In the genomic region with DNA sequence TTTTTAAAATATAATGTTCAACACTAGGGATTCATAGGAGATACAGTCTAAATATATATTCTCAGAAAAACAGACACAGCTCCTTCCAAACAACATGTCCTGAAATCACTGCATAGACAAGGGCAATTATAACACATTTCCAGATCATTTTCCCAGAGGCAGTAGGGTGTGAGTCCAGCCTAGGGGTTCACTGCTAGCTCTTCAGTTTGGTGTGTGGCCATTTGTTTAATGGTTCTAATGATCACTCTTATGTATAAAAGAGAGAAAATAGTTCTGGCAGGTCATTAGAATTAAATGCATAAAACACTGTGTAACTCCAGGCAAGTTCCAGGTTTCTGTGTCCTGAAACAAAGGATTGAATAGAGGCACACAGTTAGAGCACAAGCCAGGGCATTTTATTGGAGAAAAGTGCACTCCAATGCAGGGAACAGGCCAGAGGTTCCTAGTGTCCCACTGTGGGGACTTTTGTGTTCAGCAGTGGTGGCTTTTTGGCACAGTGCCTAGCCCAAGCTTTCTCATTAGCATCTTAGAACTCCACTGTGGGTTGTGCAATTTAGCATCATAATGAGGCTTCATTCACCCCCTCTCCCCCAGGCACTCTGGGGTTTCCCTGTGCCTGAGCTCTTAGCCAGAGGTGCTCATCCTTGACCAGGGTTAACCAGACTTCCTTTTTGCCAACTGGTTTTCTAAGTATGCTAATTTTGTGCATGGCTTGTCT, we compare ENCODE assay signal across 11 mouse cellular contexts. TPM values are rescaled to one million over a fixed set of nuclear protein-coding genes. Genes with fewer than 3 reads are reported as not detected.
DNase-seq lines count a peak whose midpoint lies in the region; ATAC-seq lines count a peak whose summit lies in the region.
"Had no signal": no experiment of that assay in that cellular context is flagged by ENCODE, and none has a peak within 500 bp of the region (broad histone marks: within the 10 kb centered on the region; RNA-seq: fewer than 3 reads in every experiment).

No protein-coding gene starts in this region.

- H3K36me3 ChIP-seq in neural tube, embryonic 11.5 days (ENCODE audit: control insufficient read depth, insufficient read depth, low read length), result no peaks in the 10 kb centered on the region
- H3K36me3 ChIP-seq in forebrain, embryonic 14.5 days (ENCODE audit: control insufficient read depth, insufficient read depth, low read length), result no peaks in the 10 kb centered on the region
- H3K36me3 ChIP-seq in heart, embryonic 10.5 days, result no peaks in the 10 kb centered on the region

- DNase-seq in neural tube, embryonic 11.5 days (ENCODE audit: low spot score), result peak; percentile 38
- no peak for DNase-seq in neural tube, embryonic 10.5 days (ENCODE audit: extremely low spot score, low spot score)
- DNase-seq in forebrain, embryonic 14.5 days (ENCODE audit: low spot score), result peak; percentile 94
- peak; percentile 55 to 67 for DNase-seq in kidney, postnatal 4 days
- peak; percentile 83 for DNase-seq in retina, postnatal 1 day
- no peak for DNase-seq in natural killer cell, adult 2 months (ENCODE audit: low spot score in 2 of 2)
- no peak for DNase-seq in heart, embryonic 10.5 days (ENCODE audit: low spot score)
- no peak for DNase-seq in gastrocnemius, postnatal 4 days (ENCODE audit: low spot score in 2 of 2)

- H3K4me1 ChIP-seq in neural tube, embryonic 11.5 days (ENCODE audit: control insufficient read depth, insufficient read depth, low read length), result no peaks in the 10 kb centered on the region
- H3K4me1 ChIP-seq in forebrain, embryonic 14.5 days (ENCODE audit: control insufficient read depth, insufficient read depth, low read length), result no peaks in the 10 kb centered on the region
- H3K4me1 ChIP-seq in heart, embryonic 10.5 days, result no peaks in the 10 kb centered on the region

- ATAC-seq in neural tube, embryonic 11.5 days (ENCODE audit: insufficient read depth, low FRiP score, low TSS enrichment), result peak; percentile 80
- peak; percentile 96 for ATAC-seq in forebrain, embryonic 14.5 days

- H3K9ac ChIP-seq in neural tube, embryonic 11.5 days (ENCODE audit: low read length), result no peak overlapping the region
- no peak overlapping the region for H3K9ac ChIP-seq in forebrain, embryonic 14.5 days (ENCODE audit: low read length)

- no peak overlapping the region for H3K27ac ChIP-seq in neural tube, embryonic 11.5 days (ENCODE audit: low read depth, low read length)
- no peak overlapping the region for H3K27ac ChIP-seq in forebrain, embryonic 14.5 days (ENCODE audit: low read depth, low read length)
- H3K27ac ChIP-seq in heart, embryonic 10.5 days, result no peak overlapping the region

- H3K27me3 ChIP-seq in neural tube, embryonic 11.5 days (ENCODE audit: control insufficient read depth, insufficient read depth, low read length), result no peaks in the 10 kb centered on the region
- peaks cover 19% of the 10 kb centered on the region for H3K27me3 ChIP-seq in forebrain, embryonic 14.5 days (replicated peaks; ENCODE audit: control insufficient read depth, insufficient read depth, low read length)
- H3K27me3 ChIP-seq in heart, embryonic 10.5 days (ENCODE audit: insufficient read depth, poor library complexity, severe bottlenecking), result no peaks in the 10 kb centered on the region

- no peak overlapping the region for H3K4me2 ChIP-seq in neural tube, embryonic 11.5 days (ENCODE audit: low read depth)
- no peak overlapping the region for H3K4me2 ChIP-seq in forebrain, embryonic 14.5 days (ENCODE audit: low read length)

- no peaks in the 10 kb centered on the region for H3K9me3 ChIP-seq in neural tube, embryonic 11.5 days (ENCODE audit: control insufficient read depth, low read length)
- no peaks in the 10 kb centered on the region for H3K9me3 ChIP-seq in forebrain, embryonic 14.5 days (replicated peaks; ENCODE audit: control insufficient read depth, low read length)
- no peaks in the 10 kb centered on the region for H3K9me3 ChIP-seq in heart, embryonic 10.5 days

- H3K4me3 ChIP-seq in neural tube, embryonic 11.5 days (ENCODE audit: low read depth, low read length), result no peak overlapping the region
- no peak overlapping the region for H3K4me3 ChIP-seq in forebrain, embryonic 14.5 days (ENCODE audit: low read depth, low read length)
- no peak overlapping the region for H3K4me3 ChIP-seq in heart, embryonic 10.5 days
- H3K4me3 ChIP-seq: erythroblast, embryonic 14.5 days; myocyte had no signal

RNA-seq across cellular contexts. Expression of a gene that starts 10.8 kb away (rescaled TPM):
- polyA plus RNA-seq in neural tube, embryonic 11.5 days (2014; fragmentation: Nextera tagmentation; extraction: Ambion mirVana), result not detected in 2 replicates
- polyA plus RNA-seq in forebrain, embryonic 14.5 days (2014; fragmentation: Nextera tagmentation; extraction: Ambion mirVana), result not detected in 2 replicates
- polyA plus RNA-seq in heart, embryonic 10.5 days (2016; fragmentation: Nextera tagmentation; extraction: Ambion mirVana), result not detected in 2 replicates
- total RNA-seq in gastrocnemius, postnatal 4 days (2021), result not detected
- total RNA-seq: layer of hippocampus, postnatal 25 days had no signal
- polyA plus RNA-seq: erythroblast, embryonic 14.5 days; myocyte had no signal

RNA-seq across cellular contexts. Expression of a gene that starts 11.0 kb away (rescaled TPM):
- polyA plus RNA-seq in neural tube, embryonic 11.5 days (2014; fragmentation: Nextera tagmentation; extraction: Ambion mirVana), result not detected in 2 replicates
- polyA plus RNA-seq in forebrain, embryonic 14.5 days (2014; fragmentation: Nextera tagmentation; extraction: Ambion mirVana), result not detected in 2 replicates
- polyA plus RNA-seq in heart, embryonic 10.5 days (2016; fragmentation: Nextera tagmentation; extraction: Ambion mirVana), result not detected in 2 replicates
- not detected for total RNA-seq in gastrocnemius, postnatal 4 days (2021)
- total RNA-seq: layer of hippocampus, postnatal 25 days had no signal
- polyA plus RNA-seq: erythroblast, embryonic 14.5 days had no signal

RNA-seq across cellular contexts. Expression of a gene that starts 57.3 kb away (rescaled TPM):
- polyA plus RNA-seq in neural tube, embryonic 11.5 days (2014; fragmentation: Nextera tagmentation; extraction: Ambion mirVana), result not detected in 2 replicates
- polyA plus RNA-seq in forebrain, embryonic 14.5 days (2014; fragmentation: Nextera tagmentation; extraction: Ambion mirVana), result not detected in 2 replicates
- not detected in 2 replicates for polyA plus RNA-seq in heart, embryonic 10.5 days (2016; fragmentation: Nextera tagmentation; extraction: Ambion mirVana)
- not detected for total RNA-seq in gastrocnemius, postnatal 4 days (2021)
- total RNA-seq: layer of hippocampus, postnatal 25 days had no signal
- polyA plus RNA-seq: erythroblast, embryonic 14.5 days; myocyte had no signal

Comparison
In these comparisons a context has a peak if more than half of its experiments do, and no peak if none do; other contexts are left out.
1. DNase-seq: peak in neural tube, embryonic 11.5 days (single experiment), forebrain, embryonic 14.5 days (single experiment), kidney, postnatal 4 days (2 of 2) and retina, postnatal 1 day (single experiment); none in neural tube, embryonic 10.5 days (single experiment), natural killer cell, adult 2 months (0 of 2), heart, embryonic 10.5 days (single experiment) and gastrocnemius, postnatal 4 days (0 of 2).